Mouse (Mus musculus): ENCODE measurements around the gene 1810065E05Rik.

Gene 1810065E05Rik

GRCm38 (mm10) chr11:58420815-58421214 is at the start of gene 1810065E05Rik:
TSS of gene 1810065E05Rik (plus strand) at chr11:58421111.
- DNase-seq (ENCODE audit: low read depth, low spot score), result no peak

GRCm38 (mm10) chr11:58377273-58377672 is 43.6 kb upstream of the 1810065E05Rik start:
- no peak for DNase-seq (ENCODE audit: low read depth, low spot score)

- DNase-seq (ENCODE audit: low read depth, low spot score), result no peak
Observed at GRCm38 (mm10) chr11:58377686-58378085, 43.2 kb upstream of the 1810065E05Rik start.

GRCm38 (mm10) chr11:58378763-58379278 is 42.1 kb upstream of the 1810065E05Rik start, which contains the start of gene Lypd8:
TSS of gene Lypd8 (plus strand) at chr11:58379043.
- DNase-seq (ENCODE audit: low read depth, low spot score), result no peak

- no peak for DNase-seq (ENCODE audit: low read depth, low spot score)
Observed at GRCm38 (mm10) chr11:58379516-58379915, 41.4 kb upstream of the 1810065E05Rik start.

- DNase-seq (ENCODE audit: low read depth, low spot score), result no peak
Observed at GRCm38 (mm10) chr11:58382471-58382870, 38.4 kb upstream of the 1810065E05Rik start.

GRCm38 (mm10) chr11:58399985-58400645 is 20.8 kb upstream of the 1810065E05Rik start:
- DNase-seq (ENCODE audit: low read depth, low spot score), result no peak

GRCm38 (mm10) chr11:58400655-58401054 is 20.3 kb upstream of the 1810065E05Rik start:
- DNase-seq (ENCODE audit: low read depth, low spot score), result no peak

GRCm38 (mm10) chr11:58408066-58408465 is 12.8 kb upstream of the 1810065E05Rik start:
- DNase-seq (ENCODE audit: low read depth, low spot score), result no peak

GRCm38 (mm10) chr11:58418336-58418735 is 2.6 kb upstream of the 1810065E05Rik start:
- no peak for DNase-seq (ENCODE audit: low read depth, low spot score)

- no peak for DNase-seq (ENCODE audit: low read depth, low spot score)
Observed at GRCm38 (mm10) chr11:58432259-58432658, 11.3 kb downstream of the 1810065E05Rik start, which contains the start of gene Gm12253. TSS of gene Gm12253 (plus strand) at chr11:58432559.

- DNase-seq (ENCODE audit: low read depth, low spot score), result no peak
Observed at GRCm38 (mm10) chr11:58437866-58438265, 17.0 kb downstream of the 1810065E05Rik start.

- DNase-seq (ENCODE audit: low read depth, low spot score), result no peak
Observed at GRCm38 (mm10) chr11:58452759-58453158, 31.8 kb downstream of the 1810065E05Rik start, which contains the start of gene Lypd9. TSS of gene Lypd9 (minus strand) at chr11:58452923.

- no peak for DNase-seq (ENCODE audit: low read depth, low spot score)
Observed at GRCm38 (mm10) chr11:58453592-58453991, 32.7 kb downstream of the 1810065E05Rik start.

- no peak for DNase-seq (ENCODE audit: low read depth, low spot score)
Observed at GRCm38 (mm10) chr11:58462170-58462569, 41.3 kb downstream of the 1810065E05Rik start, which contains the start of gene Olfr30. TSS of gene Olfr30 (minus strand) at chr11:58462270.

Measured in retina, postnatal 7 days (tissue).